Mouse (Mus musculus) heart, adult 11 months (tissue): ENCODE measurements at regions not wholly inside any gene's neighbourhood (a gene's known extent, or its start where the extent isn't known, plus 50 kb on each side); places are given as distances from the start of the nearest gene placed in this dataset.
"Not testable (repeated sequence)": the region's sequence is repeated elsewhere in the genome, so short reads cannot be mapped to it uniquely, and the experiment has no call there.

Experiments
- DNase-seq: peaks from one replicate; pipeline ENCODE4 v3.0.0; 2022

GRCm38 (mm10) chr6:18566934-18567333 lies 52.3 kb upstream of the Cttnbp2 start:
- DNase-seq, result not testable (repeated sequence)

DNA sequence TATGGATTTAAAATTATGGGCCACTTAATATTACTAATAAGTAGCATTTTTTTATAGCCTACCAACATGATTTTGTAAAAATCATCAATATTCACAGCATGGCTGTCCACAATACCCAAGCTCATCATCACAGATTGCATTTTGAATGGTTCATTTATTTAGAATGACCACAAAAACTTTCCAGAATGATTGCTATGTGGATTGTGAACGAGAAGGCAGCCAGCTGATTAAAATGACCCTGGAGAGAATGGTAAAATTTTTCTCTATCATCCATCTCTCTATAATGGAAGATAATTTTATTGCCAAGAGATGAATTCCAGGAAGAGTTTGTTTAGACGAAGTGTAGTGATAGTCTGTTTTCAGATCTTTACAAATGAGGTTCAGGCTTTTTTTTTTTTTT lies 54.6 kb upstream of the Cttnbp2 start:
- DNase-seq, result no peak

DNA sequence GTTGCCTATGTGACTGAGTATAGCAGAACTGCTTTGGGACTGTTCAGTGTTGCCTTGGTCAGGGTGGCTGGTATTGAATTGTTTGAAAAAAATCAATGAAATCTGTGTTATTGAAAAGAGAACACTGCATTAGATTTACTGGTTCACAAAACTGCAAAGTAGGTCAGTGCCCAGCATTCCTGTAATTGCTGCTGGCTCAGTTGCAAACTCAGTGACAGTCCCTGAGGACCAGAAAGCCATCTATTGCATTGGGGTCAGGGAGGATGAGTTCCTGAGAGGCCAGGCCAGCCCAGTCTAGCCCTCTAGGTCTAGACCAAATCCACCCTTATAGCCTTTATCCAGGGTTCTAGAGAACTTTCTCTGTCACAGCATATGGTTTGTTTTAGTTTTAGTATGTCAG lies 63.9 kb upstream of the Cttnbp2 start:
- no peak for DNase-seq

DNA sequence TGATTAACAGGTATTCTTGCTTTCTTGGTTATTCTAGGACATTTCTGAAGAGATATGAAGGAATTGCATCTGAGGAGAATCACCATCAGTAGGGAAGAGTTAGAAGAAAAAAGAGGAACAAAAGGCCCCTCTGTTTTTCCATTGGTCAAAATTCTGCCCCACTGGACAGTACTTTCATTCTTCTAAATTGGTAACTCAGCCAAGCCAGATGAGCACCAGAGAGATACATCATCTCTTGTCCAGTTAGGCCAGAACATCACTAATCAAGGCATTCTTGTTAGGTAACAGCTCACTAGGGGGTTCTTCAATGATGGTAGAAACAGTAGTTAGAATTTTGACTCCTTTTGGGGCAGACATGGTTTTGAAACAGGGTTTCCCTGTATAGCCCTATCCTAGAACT lies 74.8 kb upstream of the Cttnbp2 start:
- no peak for DNase-seq

- DNase-seq, result no peak
These were observed 82.0 kb upstream of the Cttnbp2 start for GRCm38 (mm10) chr6:18596680-18597079.

- DNase-seq, result no peak
These were observed 85.0 kb upstream of the Cttnbp2 start for GRCm38 (mm10) chr6:18599626-18600025.

DNA sequence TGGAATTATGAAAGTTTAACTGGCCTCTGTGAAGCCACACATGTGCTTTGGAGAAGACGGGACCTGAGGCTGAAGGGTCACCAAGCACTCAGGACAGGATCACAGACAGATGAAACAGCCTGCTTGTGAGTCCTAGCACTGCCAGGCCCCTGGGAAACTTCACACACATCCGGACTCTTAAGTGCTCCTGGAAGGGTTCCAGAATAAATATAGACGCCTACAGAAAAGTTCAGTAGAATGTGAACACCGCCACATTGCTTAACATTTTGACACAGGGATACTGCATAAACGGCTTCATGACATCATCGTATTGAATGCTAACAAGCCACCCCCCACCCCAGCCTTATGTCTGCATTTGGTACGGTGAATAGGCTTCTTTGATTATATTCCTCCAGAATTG lies 87.3 kb upstream of the Cttnbp2 start:
- no peak for DNase-seq

GRCm38 (mm10) chr6:18621372-18622262 lies 107.0 kb upstream of the Cttnbp2 start:
- DNase-seq, result no peak

- DNase-seq, result no peak
These were observed 113.9 kb upstream of the Cttnbp2 start for GRCm38 (mm10) chr6:18628591-18628990.

DNA sequence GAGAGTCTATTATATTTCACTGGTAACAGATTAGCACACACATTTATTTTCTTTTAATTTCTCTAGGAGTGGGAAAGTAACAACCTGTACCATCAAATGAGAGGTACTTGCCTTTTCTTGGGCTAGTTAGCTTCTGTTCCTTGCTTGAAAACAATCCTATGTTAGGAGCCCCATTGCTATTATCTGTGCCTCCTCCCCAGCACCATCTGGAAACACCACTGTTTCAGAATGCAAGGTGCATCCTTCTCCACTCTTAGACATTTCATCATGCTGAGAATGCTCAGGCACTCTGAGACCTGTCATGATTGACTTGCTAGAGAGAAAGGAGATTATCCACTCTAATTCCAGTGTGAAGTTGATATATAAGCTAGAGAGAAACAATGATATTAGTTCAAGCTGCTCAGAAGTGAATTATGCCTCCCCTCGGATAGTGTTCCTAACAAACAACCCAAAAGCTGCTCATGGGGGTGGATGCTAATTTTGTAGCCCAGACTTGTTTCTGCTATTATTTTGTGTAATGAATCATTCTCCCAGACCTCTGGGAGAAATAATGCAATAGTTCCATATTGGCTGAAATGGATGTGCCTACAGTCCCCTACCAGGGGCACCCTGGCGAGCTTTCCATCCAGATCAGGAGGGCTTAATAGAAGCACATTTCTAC lies 119.0 kb upstream of the Cttnbp2 start:
- DNase-seq, result no peak

GRCm38 (mm10) chr6:18639712-18640383 lies 125.2 kb upstream of the Cttnbp2 start:
- no peak for DNase-seq

- no peak for DNase-seq
These were observed 134.4 kb upstream of the Cttnbp2 start for GRCm38 (mm10) chr6:18648898-18649591.

DNA sequence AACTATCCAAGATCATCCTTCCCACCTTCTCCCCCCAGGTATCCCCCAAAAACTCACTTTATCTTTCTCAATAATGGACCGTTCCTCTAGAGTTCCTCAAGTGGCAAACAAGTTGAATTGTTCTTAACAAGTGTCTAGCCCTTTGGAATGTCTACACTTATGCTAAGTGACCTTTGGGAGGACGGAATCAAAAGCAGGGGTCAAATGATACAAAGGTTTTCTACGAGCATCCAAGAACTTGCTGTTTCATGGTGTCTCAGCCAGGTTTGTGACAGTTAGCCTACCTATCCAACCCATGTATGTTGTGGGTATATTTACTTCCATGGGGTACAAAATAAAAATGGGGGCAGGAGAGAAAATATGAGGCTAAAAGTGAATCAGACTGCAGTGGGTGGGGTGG lies 136.7 kb upstream of the Cttnbp2 start:
- DNase-seq, result no peak

GRCm38 (mm10) chr6:18652006-18652601 lies 137.5 kb upstream of the Cttnbp2 start:
- no peak for DNase-seq

- no peak for DNase-seq
These were observed 139.6 kb upstream of the Cttnbp2 start for GRCm38 (mm10) chr6:18654275-18654674.

- no peak for DNase-seq
These were observed 141.6 kb upstream of the Cttnbp2 start for GRCm38 (mm10) chr6:18656202-18656601.

GRCm38 (mm10) chr6:18656772-18657401 lies 142.2 kb upstream of the Cttnbp2 start:
- no peak for DNase-seq

DNA sequence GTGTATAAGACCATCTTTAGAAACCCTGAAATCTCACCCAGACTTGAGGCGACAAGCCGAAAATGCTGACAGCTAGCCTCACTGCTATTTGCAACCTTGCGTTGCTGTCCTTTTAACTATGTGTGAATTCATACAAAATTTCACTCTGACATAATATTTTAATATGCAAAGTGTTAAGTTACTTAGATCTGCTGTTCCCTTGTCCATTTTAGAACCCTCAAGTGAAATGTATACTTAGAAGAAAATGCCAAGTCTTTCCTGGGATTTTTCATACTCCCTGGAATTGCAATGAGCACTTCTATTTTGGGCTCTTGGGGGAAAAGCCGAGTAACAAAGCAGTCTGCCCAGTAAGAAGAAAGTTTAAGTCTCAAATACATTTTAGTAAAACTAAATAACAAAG lies 150.0 kb upstream of the Cttnbp2 start:
- DNase-seq, result no peak

DNA sequence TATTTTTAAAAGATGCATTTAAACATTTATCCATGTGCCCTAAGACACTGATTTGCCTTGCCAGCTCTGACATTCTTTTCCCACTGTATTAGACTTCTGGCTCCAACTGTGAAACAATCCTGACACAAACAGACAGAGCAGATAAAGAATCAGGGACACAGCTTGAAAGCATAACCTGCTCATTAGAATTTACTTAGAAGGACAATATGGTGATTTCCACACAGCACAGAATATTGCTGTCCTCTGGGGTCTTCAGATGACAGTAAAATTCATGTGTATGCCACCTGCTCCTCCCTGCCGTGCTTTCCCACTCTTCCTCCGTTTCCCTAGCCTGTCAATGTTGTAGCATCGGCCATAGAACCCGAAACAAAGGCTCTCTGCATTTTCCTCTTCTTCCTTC lies 151.3 kb upstream of the Cttnbp2 start:
- DNase-seq, result no peak

- DNase-seq, result no peak
These were observed 151.9 kb upstream of the Cttnbp2 start for GRCm38 (mm10) chr6:18666543-18666942.

DNA sequence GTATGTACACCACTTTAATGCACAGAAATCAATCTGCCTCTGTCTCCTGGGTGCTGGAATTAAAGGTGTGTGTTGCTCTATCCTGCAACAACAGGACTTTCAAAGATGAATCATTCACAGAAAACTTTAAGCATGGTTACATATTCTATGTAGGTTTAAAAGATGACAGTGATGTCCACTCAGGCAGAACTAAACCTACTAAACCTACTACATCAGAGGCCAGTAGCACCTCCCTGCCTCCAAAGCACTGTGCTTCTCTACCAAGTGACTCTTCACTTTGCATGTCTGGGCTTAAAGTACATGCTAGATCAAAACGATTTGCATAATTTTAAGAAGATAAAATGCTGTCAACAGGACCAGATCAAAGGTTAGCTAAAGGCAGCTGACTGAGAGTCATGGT lies 156.0 kb upstream of the Cttnbp2 start:
- DNase-seq, result no peak

DNA sequence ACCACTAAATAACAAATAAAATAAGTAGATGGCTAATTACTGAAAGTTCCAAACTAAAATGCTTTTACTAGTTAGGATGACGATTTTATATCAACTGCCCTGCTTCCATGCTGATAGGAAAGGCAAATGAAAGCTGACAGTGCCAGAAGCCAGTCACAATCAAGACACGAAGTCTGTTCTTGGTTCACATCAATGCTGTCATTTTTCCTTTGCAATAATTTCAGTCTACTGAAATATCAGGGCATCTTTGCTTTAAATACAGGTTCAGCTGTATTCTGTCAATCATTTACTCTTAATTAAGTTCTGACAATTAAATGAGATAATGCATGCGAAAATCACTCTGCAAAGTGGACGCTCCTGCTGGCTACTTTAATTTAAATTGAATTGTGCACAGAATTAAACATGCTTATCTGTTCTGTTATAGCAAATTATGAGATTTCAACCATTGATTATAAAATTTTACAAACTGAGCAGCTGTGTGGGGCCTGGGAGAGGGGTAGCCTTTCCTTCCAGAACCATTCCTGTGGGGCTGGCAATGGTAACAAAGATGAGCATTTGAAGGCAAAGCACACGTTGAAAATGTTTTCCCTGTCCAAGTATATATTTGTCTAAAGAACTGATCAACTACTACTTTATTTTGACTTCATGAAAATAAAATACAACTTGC lies 160.1 kb upstream of the Cttnbp2 start:
- DNase-seq, result no peak
